Mouse (Mus musculus): Measurements from ENCODE around the gene Pfkfb3. TPM values are rescaled to one million over a fixed set of nuclear protein-coding genes. Genes with fewer than 3 reads are reported as not detected.
A peak's percentile ranks its signal among the peaks of the same experiment; 100 is the strongest.
"Not testable (repeated sequence)": the region's sequence is repeated elsewhere in the genome, so short reads cannot be mapped to it uniquely, and the experiment has no call there.

The Pfkfb3 gene
- total RNA-seq, 2 experiments from 2014 or later: 140 to 400 TPM

- no peak for DNase-seq (ENCODE audit: low spot score)
Observed at GRCm38 (mm10) chr2:11551726-11552125, 2.2 kb downstream of the Pfkfb3 start.

DNA sequence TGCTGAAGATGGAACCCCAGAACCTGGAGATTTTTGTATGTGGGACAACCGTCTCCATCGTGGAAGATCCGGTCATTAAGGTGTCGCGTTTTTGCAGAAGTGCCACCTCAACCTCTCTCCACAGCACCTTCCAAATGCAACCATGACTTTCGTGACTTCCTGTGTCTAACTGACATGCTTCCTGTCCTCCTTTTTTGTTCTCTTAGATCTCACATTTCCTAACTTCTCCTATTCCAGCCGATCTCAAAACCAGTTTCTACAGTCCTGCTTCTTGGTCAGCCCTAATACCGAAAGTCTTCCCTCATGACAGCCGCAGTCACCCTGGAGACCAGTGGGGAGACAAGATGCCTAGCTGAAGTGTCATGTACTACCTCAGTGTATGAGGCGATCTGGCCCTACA, 5.4 kb downstream of the Pfkfb3 start:
- DNase-seq (ENCODE audit: low spot score): no peak

DNA sequence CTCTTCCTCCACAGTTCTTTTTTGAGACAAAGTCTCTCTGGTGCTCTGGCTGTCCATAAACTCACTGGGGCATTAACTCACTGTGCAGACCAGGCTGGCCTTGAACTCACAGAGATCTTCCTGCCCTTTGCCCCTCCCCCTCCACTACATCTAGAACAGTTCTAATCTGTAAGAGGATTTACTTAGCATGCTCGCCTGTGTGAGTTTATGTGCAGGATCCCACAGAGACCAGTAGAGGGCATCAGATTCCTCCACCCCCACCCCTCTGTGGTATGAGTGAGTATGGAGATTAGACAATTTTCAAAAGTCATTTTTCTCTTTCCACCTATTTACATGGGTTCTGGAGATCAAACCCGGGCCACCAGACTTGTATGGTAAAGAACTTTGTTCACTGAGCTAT, 6.3 kb downstream of the Pfkfb3 start:
- DNase-seq (ENCODE audit: low spot score): no peak

GRCm38 (mm10) chr2:11546091-11546490, 7.8 kb downstream of the Pfkfb3 start:
- no peak for DNase-seq (ENCODE audit: low spot score)

- DNase-seq (ENCODE audit: low spot score): no peak
Observed at GRCm38 (mm10) chr2:11545380-11545779, 8.5 kb downstream of the Pfkfb3 start.

GRCm38 (mm10) chr2:11544342-11544741, 9.5 kb downstream of the Pfkfb3 start:
- no peak for DNase-seq (ENCODE audit: low spot score)

- no peak for DNase-seq (ENCODE audit: low spot score)
Observed at GRCm38 (mm10) chr2:11543158-11543557, 10.7 kb downstream of the Pfkfb3 start.

DNA sequence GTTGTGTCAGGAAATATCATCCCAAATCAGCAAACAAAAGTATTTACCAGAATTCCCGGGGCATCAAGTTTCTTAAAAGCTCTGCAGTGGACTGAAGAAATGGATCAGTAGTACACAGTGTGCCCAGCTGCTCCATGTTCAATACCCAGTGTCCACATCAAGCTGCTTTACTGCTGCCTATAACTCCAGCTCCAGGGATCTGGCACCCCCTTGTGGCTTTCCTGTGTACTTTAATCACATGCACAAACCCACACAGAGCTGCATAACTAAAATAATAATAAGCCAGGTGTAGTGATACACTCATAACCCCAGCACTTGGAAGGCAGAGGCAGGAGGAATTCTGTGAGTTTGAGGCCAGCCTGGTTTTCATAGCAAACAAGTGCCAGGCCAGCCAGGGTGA, 11.2 kb downstream of the Pfkfb3 start:
- peak; percentile 85 for DNase-seq (ENCODE audit: low spot score)

DNA sequence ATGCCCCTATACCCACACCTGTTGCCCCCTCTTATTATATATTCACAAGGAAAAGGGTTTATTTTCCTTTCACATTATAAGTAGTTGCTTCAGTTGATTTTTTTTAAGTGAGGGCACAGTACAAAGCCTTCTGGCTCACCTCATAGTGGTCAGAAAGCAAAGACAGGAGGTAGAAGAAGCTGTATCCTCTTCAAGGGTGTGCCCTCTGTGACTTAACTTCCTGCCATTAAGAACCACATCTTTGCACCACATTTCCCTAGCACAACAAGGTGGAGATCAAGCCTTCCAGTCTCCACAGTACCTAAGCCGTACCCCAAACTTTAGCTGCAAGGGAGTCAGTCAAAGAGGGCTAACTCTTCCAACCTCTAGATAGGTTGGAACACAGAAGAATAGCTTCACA, 11.8 kb downstream of the Pfkfb3 start:
- no peak for DNase-seq (ENCODE audit: low spot score)

GRCm38 (mm10) chr2:11541528-11541927, 12.3 kb downstream of the Pfkfb3 start:
- not testable (repeated sequence) for DNase-seq (ENCODE audit: low spot score)

GRCm38 (mm10) chr2:11535966-11536365, 17.9 kb downstream of the Pfkfb3 start:
- no peak for DNase-seq (ENCODE audit: low spot score)

- peak; percentile 98 for DNase-seq (ENCODE audit: low spot score)
Observed at GRCm38 (mm10) chr2:11535412-11535928, 18.4 kb downstream of the Pfkfb3 start.

DNA sequence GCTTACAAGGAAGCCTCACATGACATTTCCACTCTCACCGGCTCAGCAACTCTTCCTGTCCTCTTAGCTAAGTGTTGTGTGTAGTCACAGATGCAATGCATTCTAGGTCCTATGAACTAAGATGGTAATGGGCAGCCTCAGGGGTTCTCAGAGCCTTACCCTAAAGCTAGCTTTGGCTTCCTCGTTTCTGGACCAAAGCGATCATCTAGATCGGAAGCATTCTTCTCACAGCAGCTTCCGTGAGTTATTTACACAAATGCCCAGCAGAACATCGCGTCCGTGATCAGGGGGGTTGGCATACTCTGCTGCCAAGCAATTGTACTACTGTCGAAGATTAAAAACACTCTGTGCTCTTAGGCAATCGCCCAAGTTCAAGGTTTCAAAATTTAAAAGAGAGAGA, 19.1 kb downstream of the Pfkfb3 start:
- DNase-seq (ENCODE audit: low spot score): peak; percentile 59

GRCm38 (mm10) chr2:11530101-11530500, 23.8 kb downstream of the Pfkfb3 start:
- peak; percentile 81 for DNase-seq (ENCODE audit: low spot score)

DNA sequence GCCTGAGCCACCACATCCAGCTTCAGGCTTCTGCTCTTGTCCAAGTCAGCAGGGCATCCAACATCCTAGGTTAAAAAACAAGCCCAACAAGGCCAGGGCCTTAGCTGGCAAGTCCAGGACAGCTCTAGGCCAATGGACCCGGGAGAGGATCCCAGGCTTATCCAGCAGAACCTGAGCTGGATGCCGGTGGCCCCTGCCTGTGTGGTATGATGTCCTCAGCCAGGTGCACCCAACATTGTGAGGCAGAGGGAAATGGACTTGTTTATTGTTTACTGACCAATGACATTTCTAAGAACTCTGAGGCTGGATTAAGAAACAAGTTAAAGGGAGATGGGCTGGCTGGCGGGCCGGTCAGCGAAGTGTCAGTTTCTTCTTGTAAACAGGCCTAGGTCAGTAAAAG, 27.8 kb downstream of the Pfkfb3 start:
- DNase-seq (ENCODE audit: low spot score): peak; percentile 78

- DNase-seq (ENCODE audit: low spot score): no peak
Observed at GRCm38 (mm10) chr2:11524736-11525135, 29.1 kb downstream of the Pfkfb3 start.

GRCm38 (mm10) chr2:11521758-11522157, 32.1 kb downstream of the Pfkfb3 start:
- no peak for DNase-seq (ENCODE audit: low spot score)

- DNase-seq (ENCODE audit: low spot score): no peak
Observed at GRCm38 (mm10) chr2:11520786-11521185, 33.1 kb downstream of the Pfkfb3 start.

GRCm38 (mm10) chr2:11515828-11516227, 38.0 kb downstream of the Pfkfb3 start:
- DNase-seq (ENCODE audit: low spot score): no peak

DNA sequence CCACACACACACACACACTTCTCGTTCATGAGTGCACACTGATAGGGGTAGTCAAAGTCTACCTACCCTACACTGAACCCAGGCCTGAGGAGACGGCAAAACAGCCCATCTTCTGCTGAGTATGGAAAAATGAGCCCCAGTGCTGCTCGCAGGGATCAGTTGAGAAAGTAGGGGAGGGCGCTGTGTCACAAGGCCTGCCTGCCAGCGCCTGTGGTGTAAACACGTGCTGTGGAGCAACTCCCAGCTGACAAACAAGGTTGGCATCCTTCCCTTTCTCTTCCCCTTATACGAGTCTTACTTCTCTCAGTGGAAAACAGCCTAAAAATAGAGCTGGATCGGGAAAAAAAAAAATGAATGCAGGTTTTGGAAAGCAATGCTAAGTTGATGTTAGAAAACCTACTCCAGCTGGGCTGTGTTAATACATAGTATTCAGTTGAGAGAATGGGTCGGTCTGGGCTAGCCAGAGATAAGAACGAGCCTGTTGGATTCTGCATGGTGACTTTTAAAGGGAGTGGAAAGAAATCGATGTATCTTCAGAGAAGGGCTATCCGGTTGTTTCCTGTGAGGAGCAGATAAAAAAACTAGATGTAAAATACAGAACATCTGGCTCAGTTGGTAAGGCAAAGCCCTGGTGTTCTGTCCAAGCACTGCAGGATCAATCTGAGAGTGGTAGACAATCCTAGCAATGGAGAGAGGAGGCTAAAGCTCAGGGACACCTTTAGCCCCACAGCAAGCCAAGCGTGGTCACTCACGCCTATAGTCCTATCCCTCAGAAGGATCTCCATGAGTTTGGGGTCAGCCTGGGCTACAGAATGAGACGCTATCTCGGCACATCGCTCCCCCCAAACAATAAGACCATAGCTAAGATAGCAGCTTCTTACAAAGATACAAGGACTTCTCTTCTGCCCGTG, 40.6 kb downstream of the Pfkfb3 start:
- DNase-seq (ENCODE audit: low spot score): peak; percentile 90

- no peak for DNase-seq (ENCODE audit: low spot score)
Observed at GRCm38 (mm10) chr2:11512127-11512526, 41.8 kb downstream of the Pfkfb3 start.

DNA sequence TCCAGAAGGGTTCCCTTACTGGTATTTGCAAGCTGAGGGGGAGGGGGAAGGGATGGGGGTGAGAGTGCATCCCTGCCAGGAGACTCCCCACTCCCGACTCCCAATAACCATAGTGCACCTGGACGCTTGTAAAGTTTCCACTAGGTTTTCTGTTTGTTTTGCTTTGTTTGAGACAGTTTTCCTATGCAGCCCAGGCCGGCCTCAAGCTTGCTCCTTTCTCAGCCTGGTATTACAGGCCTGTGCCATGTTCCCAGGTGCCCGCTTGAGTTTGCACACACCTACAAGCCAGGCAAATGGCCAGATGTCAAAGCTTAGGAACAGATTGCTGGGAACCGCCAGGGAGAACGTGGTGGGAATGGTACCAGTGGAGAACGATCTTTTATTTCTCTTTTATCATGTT, 50.1 kb downstream of the Pfkfb3 start:
- no peak for DNase-seq (ENCODE audit: low spot score)

DNA sequence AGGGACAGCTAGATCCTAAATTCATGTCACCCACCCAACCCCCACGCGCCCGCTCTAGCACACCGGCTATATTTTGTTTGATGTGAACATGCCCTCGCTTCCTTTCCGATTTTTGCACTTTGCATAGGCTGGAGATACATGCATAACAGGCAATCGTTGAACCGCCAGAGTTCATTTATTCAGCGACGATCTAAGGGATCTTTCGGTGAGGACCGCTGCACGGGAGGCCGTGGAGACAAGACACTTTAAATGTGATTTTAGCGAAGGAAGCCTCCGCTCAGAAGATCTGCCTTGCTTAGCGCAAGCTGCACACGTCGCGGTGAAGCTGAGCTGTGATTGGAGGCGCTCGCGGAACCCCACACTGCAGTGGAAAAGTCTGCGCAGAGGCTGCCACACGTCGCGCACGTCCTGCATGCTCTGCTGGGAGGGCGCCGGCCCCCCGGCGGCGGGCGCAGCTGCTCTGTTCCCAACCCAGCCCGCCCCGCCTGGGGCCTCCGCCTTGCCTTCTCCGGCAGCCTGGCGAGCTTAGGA, 50.9 kb downstream of the Pfkfb3 start:
- DNase-seq (ENCODE audit: low spot score): peak; percentile 78

Data from gastrocnemius, adult 18-20 months (tissue).